Mouse (Mus musculus) heart, adult 2 months (tissue): Measurements from ENCODE around the gene Apol9b. TPM values are rescaled to one million over a fixed set of nuclear protein-coding genes. Genes with fewer than 3 reads are reported as not detected.
A peak's percentile ranks its signal among the peaks of the same experiment; 100 is the strongest.
"Not testable (repeated sequence)": the region's sequence is repeated elsewhere in the genome, so short reads cannot be mapped to it uniquely, and the experiment has no call there.

Source experiments
- DNase-seq, 2 experiments: peaks; one replicate each; pipeline ENCODE4 v3.0.0; 2021
- H3K27ac ChIP-seq: fragments of 200-600 bp; 2 replicates; pipeline ENCODE4 v1.8.1; 2022
- H3K27me3 ChIP-seq: fragments of 200-500 bp; 2 replicates; pipeline ENCODE4 v1.6.1; 2012; ENCODE audit warnings: mild to moderate bottlenecking, low read length, inconsistent platforms, mixed read lengths; ENCODE audit not compliant: control insufficient read depth, insufficient read depth
- H3K36me3 ChIP-seq: fragments of 200-500 bp; 2 replicates; pipeline ENCODE4 v1.6.1; 2012; ENCODE audit warnings: low read length, inconsistent platforms; ENCODE audit not compliant: control insufficient read depth, insufficient read depth
- H3K4me1 ChIP-seq: fragments of 200-500 bp; 2 replicates; pipeline ENCODE4 v1.6.1; 2011; ENCODE audit warnings: low read length; ENCODE audit not compliant: control insufficient read depth, insufficient read depth
- H3K4me3 ChIP-seq: fragments of 200-600 bp; 2 replicates; pipeline ENCODE4 v1.8.1; 2022
- H3K79me2 ChIP-seq: fragments of 200-500 bp; replicated peaks from 2 replicates; pipeline ENCODE4 v1.6.1; 2012; ENCODE audit warnings: mild to moderate bottlenecking, inconsistent platforms, low read length, moderate library complexity, mixed read lengths; ENCODE audit not compliant: control insufficient read depth, insufficient read depth
- H3K9ac ChIP-seq: fragments of 200-500 bp; 2 replicates; pipeline ENCODE4 v1.6.1; 2012; ENCODE audit warnings: low read depth, mild to moderate bottlenecking, control low read depth, inconsistent platforms, low read length, mixed read lengths
- CTCF ChIP-seq: fragments of 200-600 bp; IDR thresholded peaks from 2 replicates; pipeline ENCODE4 v1.8.1; 2022; ENCODE audit warnings: antibody characterized with exemption, mild to moderate bottlenecking, moderate library complexity
- EP300 ChIP-seq: fragments of 200-500 bp; IDR thresholded peaks from 2 replicates; pipeline ENCODE4 v1.6.1; 2011; ENCODE audit warnings: low read depth, low read length, control low read depth; ENCODE audit not compliant: insufficient read depth
- WGBS: fragments of 180-500 bp; shearing (Covaris S2); methylation state at CpG from one replicate; pipeline ENCODE4 v1.1.7; 2018; 5-methylcytosine and 5-hydroxymethylcytosine counted together
- intact Hi-C: fragments of 180-260 bp; cut with DNase I; formaldehyde crosslinking; loops from one replicate; pipeline ENCODE4 v1.15.1; 2025
- long read RNA-seq: library from polyadenylated mRNA; stranded (forward); transcript quantifications from one replicate; pipeline ENCODE4 v2.0.0, GENCODE M21; 2021
- polyA plus RNA-seq: library from polyadenylated mRNA; depleted of rRNA; stranded (reverse); fragments of >200 nt; gene quantifications from 2 replicates; pipeline ENCODE4 v1.2.3, GENCODE M21; 2012; rRNA removed
- total RNA-seq, 2 experiments: library from RNA; stranded (reverse); gene quantifications; 2 replicates each; pipeline ENCODE4 v1.2.3; 2021

Apol9b gene
- total RNA-seq = not detected
- 0.53 and 1.7 TPM in 2 replicates for polyA plus RNA-seq
- long read RNA-seq = 0 reads

DNA sequence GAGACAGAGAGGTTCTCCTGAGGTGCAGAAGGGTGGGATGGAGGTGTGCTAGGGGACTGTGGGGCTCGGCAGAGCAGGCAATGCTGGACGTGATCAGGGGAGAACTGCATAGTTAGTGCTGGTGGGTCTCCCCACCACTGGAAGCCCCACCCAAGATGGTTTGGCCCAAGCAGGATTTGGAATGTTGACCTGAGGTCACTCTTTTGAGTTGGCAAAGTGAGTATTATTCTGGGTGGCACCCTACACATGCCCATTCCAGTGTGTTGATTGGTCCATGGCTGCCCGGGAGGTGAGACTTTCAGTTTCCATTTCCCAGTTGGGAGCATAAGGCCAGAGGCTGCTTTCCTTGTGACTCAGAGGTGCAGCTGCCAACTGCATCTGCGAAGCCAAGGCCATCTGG is at the start of gene Apol9b:
TSS of gene Apol9b (plus strand) at position 301 of the 400 bp plus-strand sequence.
- H3K27ac ChIP-seq, DNase-seq, intact Hi-C loops, H3K4me3 ChIP-seq, H3K4me1 ChIP-seq, H3K27me3 ChIP-seq, H3K9ac ChIP-seq, H3K36me3 ChIP-seq, H3K79me2 ChIP-seq: not testable (repeated sequence)
- 38% methylated on average over 2 of the region's 4 CpGs for WGBS

DNA sequence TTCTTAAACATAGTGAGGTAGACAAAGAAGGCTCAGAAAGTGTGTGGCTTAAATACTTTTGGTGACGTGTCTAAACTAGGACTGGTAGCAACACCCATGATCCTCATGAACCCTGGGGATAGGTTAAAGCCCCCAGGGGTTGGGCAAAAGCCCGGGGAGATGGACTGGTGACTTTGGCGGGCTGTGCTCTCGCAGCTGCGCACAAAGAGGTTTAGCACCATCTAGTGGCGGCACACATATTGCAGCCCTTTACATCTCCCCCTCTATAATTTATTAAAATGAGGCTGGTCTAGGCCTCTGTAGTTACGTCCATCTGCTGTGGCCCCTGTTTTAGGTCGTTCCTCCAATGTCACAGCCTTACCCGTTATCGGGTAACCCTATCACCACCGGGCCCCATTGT is 44.9 kb upstream of the Apol9b start:
- H3K4me1 ChIP-seq, H3K79me2 ChIP-seq, H3K9ac ChIP-seq, H3K27ac ChIP-seq, H3K36me3 ChIP-seq, H3K27me3 ChIP-seq, H3K4me3 ChIP-seq: not testable (repeated sequence)
- 11% methylated on average over 11 of the region's 11 CpGs for WGBS
- intact Hi-C loops = loop anchor here (2.0 kb wide), 1 partner anchor 161 kb away; no protein-coding TSS in a partner anchor
- DNase-seq = peak; percentile 22 to 65
- TF ChIP-seq EP300 = 0 out of 2 replicates have a peak, but pooled peaks have one; percentile 30
- peak; percentile 67 for TF ChIP-seq CTCF

DNA sequence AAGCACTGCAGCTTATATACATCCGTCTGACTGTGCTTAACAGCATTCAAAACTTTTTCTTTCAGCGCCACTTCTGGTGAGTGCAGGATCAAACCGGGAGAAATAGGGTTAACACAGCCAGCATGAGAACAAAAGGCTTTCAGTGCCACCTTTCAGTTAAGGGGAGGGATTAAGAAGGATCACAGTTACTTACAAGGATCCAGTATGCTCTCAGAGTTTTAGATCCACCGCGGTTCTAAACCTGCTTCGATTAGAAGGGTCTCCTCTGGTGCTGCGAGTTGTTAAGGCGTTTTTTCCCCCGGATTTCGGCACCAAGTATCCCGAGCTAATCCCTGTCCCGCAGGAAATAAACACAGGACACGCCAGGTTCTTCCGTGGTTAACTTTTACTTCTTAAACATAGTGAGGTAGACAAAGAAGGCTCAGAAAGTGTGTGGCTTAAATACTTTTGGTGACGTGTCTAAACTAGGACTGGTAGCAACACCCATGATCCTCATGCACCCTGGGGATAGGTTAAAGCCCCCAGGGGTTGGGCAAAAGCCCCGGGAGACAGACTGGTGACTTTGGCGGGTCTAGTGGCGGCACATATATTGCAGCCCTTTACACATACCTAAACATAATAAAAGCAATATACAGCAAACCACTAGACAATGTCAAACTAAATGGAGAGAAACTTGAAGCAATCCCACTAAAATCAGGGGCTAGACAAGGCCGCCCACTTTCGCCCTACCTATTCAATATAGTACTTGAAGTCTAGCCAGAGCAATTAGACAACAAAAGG is 37.1 kb upstream of the Apol9b start:
- H3K27me3 ChIP-seq, DNase-seq, H3K79me2 ChIP-seq, H3K9ac ChIP-seq, H3K27ac ChIP-seq, H3K36me3 ChIP-seq, intact Hi-C loops, H3K4me1 ChIP-seq, H3K4me3 ChIP-seq: not testable (repeated sequence)
- 16% methylated on average over 19 of the region's 20 CpGs for WGBS

GRCm38 (mm10) chr15:77694687-77695295 is 34.0 kb upstream of the Apol9b start:
- H3K4me3 ChIP-seq, H3K36me3 ChIP-seq, H3K27me3 ChIP-seq, H3K4me1 ChIP-seq, intact Hi-C loops, H3K9ac ChIP-seq, H3K27ac ChIP-seq, H3K79me2 ChIP-seq: not testable (repeated sequence)
- DNase-seq = peak; percentile 11 to 23
- WGBS = 25% methylated on average over 12 of the region's 15 CpGs
- peak; percentile 58 for TF ChIP-seq CTCF

DNA sequence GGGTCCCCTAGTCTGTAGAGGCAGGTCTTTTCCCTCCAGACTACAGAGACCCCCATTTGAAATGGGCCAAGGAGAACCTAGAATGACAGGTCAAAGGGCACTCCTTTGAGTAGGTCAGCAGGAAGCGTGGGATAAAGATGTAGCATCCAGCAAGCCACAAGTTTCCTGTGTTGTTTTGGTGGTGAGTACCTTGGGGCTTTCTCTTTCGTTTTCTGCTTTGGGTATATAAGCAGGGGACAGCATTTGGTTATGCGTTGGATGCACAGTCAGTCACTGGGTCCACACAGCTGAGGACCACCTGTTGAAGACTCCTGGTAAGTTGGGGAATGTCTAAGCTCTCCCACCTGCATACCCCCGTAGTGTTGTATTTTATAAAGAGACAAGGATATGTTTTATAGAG is 30.2 kb upstream of the Apol9b start, which contains the start of gene Apol7e:
TSS of gene Apol7e (plus strand) at position 202 of the 400 bp plus-strand sequence.
- H3K4me3 ChIP-seq, DNase-seq, H3K27me3 ChIP-seq, H3K27ac ChIP-seq, H3K4me1 ChIP-seq, H3K79me2 ChIP-seq, intact Hi-C loops, H3K36me3 ChIP-seq, H3K9ac ChIP-seq: not testable (repeated sequence)
- WGBS = 77% methylated on average over 4 of the region's 4 CpGs

DNA sequence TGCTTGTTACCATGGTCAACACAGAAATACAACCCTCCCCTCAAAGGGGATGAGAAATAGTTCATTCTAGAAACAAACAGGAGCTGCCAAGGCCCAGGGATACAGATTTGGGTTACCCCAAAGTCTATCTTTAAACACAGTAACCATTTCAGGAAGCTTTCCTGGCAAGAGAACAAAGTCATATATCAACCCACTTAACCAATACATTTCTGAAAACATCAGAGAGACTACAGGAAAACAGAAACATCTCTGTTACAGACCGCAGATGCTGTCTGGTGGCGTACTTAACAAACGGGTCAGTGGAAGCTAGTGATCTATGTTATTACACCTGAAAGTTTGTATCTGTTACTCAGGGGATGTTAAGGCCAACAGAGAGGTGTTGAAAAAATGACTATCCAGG is 23.5 kb upstream of the Apol9b start:
- H3K9ac ChIP-seq, intact Hi-C loops, H3K79me2 ChIP-seq, H3K4me3 ChIP-seq, H3K27me3 ChIP-seq, H3K4me1 ChIP-seq, H3K36me3 ChIP-seq, DNase-seq, H3K27ac ChIP-seq: not testable (repeated sequence)
- 93% methylated on average over 3 of the region's 3 CpGs for WGBS

- H3K9ac ChIP-seq, H3K4me1 ChIP-seq, H3K4me3 ChIP-seq, H3K36me3 ChIP-seq, H3K27me3 ChIP-seq, H3K27ac ChIP-seq, intact Hi-C loops, H3K79me2 ChIP-seq: not testable (repeated sequence)
- peak in 1 of 2 experiments; percentile 5 for DNase-seq
- WGBS = 50% methylated on average over 1 of the region's 1 CpGs
Observed at GRCm38 (mm10) chr15:77708936-77709335, 19.9 kb upstream of the Apol9b start.

GRCm38 (mm10) chr15:77718240-77718639 is 10.6 kb upstream of the Apol9b start:
- DNase-seq, H3K79me2 ChIP-seq, intact Hi-C loops, H3K4me1 ChIP-seq, H3K27ac ChIP-seq, H3K36me3 ChIP-seq, H3K9ac ChIP-seq, H3K27me3 ChIP-seq, H3K4me3 ChIP-seq: not testable (repeated sequence)
- WGBS = 21% methylated on average over 6 of the region's 6 CpGs

GRCm38 (mm10) chr15:77721509-77721908 is 7.3 kb upstream of the Apol9b start:
- intact Hi-C loops, H3K79me2 ChIP-seq, H3K27ac ChIP-seq, H3K4me1 ChIP-seq, H3K36me3 ChIP-seq, H3K27me3 ChIP-seq, H3K9ac ChIP-seq, DNase-seq, H3K4me3 ChIP-seq: not testable (repeated sequence)
- no CpG with 5 or more reads among the region's 3 CpGs for WGBS
